Mouse (Mus musculus) small intestine, adult 2 months (tissue): Measurements from ENCODE around the gene Wfikkn1. TPM values are rescaled to one million over a fixed set of nuclear protein-coding genes. Genes with fewer than 3 reads are reported as not detected.

Experiments
- H3K27ac ChIP-seq: fragments of 200-500 bp; 2 replicates; pipeline ENCODE4 v1.5.1; 2012; ENCODE audit warnings: low read depth, low read length, control low read depth, inconsistent platforms; ENCODE audit not compliant: insufficient read depth
- H3K27me3 ChIP-seq: fragments of 200-500 bp; 2 replicates; pipeline ENCODE4 v1.6.1; 2012; ENCODE audit warnings: mild to moderate bottlenecking, moderate library complexity, low read length, inconsistent platforms; ENCODE audit not compliant: control insufficient read depth, insufficient read depth
- H3K36me3 ChIP-seq: fragments of 200-500 bp; 2 replicates; pipeline ENCODE4 v1.6.1; 2012; ENCODE audit warnings: mild to moderate bottlenecking, low read length, control low read depth, inconsistent platforms; ENCODE audit not compliant: control insufficient read depth, insufficient read depth
- H3K4me1 ChIP-seq: fragments of 200-500 bp; 2 replicates; pipeline ENCODE4 v1.6.1; 2012; ENCODE audit warnings: low read length, inconsistent platforms, mixed read lengths; ENCODE audit not compliant: control insufficient read depth, insufficient read depth, insufficient read length
- H3K4me3 ChIP-seq: fragments of 200-500 bp; 2 replicates; pipeline ENCODE4 v1.5.1; 2012; ENCODE audit warnings: low read depth, mild to moderate bottlenecking, control low read depth, inconsistent platforms, low read length, moderate library complexity
- CTCF ChIP-seq: fragments of 200-500 bp; IDR thresholded peaks from 2 replicates; pipeline ENCODE4 v1.5.1; 2012; ENCODE audit warnings: low read depth, mild to moderate bottlenecking, control low read depth, inconsistent platforms, low read length, moderate library complexity, mixed read lengths; ENCODE audit not compliant: insufficient replicate concordance, insufficient read length; ENCODE audit errors: extremely low read depth
- POLR2A ChIP-seq: fragments of 200-500 bp; IDR thresholded peaks from 2 replicates; pipeline ENCODE4 v1.6.1; 2012; ENCODE audit warnings: low read depth, mild to moderate bottlenecking, control low read depth, inconsistent platforms, low read length, moderate library complexity
- WGBS: fragments of 180-500 bp; shearing (Covaris S2); methylation state at CpG from one replicate; pipeline ENCODE4 v1.1.7; 2018; 5-methylcytosine and 5-hydroxymethylcytosine counted together
- polyA plus RNA-seq: library from polyadenylated mRNA; depleted of rRNA; stranded (reverse); fragments of >200 nt; gene quantifications from 2 replicates; pipeline ENCODE4 v1.2.3, GENCODE M21; 2012

Gene Wfikkn1
- polyA plus RNA-seq, 1 experiment: 2.6 TPM

DNA sequence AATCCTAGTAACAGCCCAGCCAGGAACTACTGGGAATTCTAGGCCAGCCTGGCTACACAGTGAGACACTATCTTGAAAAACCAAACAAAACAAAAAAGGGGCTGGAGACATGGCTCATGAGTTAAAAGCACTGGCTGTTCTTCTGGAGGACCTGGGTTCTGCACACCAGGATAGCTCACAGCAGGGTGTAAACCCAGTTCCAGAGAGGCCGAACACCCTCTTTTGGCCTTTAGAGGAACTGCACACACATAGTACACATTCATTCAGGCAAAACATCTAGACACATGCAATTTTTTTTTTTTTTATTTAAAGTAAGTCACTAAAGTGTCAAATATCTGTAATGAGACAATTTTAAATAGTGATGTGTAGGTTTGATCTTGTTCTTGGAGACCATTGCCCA, 19.5 kb upstream of the Wfikkn1 start:
- Histone ChIP-seq H3K4me1 (no peaks in the 10 kb centered on the region), H3K36me3 (peaks cover 2% of the 10 kb centered on the region; the same call in 1 of the 2 replicates), H3K4me3 (no peak overlapping the region), H3K27ac (no peak overlapping the region), H3K27me3 (no peaks in the 10 kb centered on the region)
- WGBS: 98% methylated on average over 1 of the region's 1 CpGs
- no peak for TF ChIP-seq POLR2A
- no peak for TF ChIP-seq CTCF

DNA sequence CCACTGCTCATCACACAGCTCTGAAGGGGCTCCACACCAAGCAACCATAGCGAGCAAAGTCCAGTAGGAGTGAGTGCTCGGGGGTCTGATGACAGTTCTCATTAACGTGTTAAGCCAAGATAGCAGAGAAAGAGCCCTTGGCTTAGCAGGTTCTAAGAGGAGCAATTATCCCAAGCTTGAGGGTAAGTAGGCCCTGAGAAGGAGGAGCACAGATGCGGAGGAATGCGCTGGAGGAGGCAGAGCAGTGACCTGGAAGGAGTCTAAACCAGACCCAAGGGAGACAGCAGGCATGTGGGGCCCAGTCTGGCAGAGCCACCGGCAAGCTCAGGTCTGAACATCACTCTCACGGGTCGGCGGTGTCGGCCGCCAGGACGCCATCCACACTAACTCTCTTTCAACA, 15.2 kb upstream of the Wfikkn1 start:
- Histone ChIP-seq H3K27ac (no peak overlapping the region), H3K27me3 (no peaks in the 10 kb centered on the region), H3K36me3 (no peaks in the 10 kb centered on the region; the same call in 1 of the 2 replicates), H3K4me3 (no peak overlapping the region), H3K4me1 (no peaks in the 10 kb centered on the region)
- TF ChIP-seq POLR2A: no peak
- TF ChIP-seq CTCF: no peak
- 82% methylated on average over 12 of the region's 12 CpGs for WGBS

DNA sequence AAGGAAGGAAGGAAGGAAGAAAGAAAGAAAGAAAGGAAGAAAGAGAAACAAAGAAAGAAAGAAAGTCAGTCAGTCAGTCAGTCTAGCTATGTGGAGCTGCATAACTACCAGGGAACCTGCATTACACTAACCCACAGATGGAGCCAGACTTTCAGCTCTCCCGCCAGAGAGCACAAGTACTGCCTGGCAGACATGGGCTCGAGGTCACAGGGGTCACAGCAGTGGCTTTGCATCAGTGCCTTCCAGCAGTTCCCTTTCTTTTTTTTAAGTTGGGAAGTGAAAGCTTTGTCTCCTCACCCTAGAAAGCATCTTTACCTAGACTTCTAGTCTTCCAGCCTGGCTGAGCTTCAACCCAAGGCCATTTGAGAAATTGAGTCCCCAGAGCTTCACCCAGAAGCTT, 14.8 kb upstream of the Wfikkn1 start:
- no peak for TF ChIP-seq CTCF
- TF ChIP-seq POLR2A: no peak
- 53% methylated on average over 2 of the region's 2 CpGs for WGBS

DNA sequence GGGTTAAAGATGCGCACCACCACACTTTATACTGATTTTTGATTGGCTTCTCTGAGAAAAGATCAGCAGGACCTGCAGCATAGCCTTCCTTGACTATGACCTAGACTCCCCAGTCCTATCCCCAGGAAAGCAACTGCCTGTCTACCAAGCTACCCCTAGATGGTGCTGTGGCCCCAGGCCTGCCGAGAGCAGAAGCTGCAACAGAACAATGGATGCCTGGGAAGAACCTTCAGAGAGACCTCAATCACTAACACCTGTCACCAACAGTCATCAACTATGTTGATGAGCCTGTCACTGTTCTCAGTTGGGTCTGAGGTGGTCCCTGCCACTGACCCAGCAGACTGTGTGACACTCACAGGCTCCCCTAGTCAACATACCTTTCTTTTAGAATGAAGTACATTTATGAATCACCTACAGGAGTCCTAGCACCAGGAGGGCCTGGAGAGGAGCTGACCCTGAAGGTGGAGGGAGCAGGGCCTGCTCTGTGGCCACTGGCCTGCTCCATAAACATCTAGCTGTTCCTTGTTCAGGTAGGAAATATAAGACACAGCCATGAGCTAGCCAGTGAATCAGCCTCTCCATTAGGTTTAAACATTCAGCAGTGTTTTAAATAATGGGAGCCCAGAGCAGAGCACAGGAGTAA, 13.4 kb upstream of the Wfikkn1 start:
- no peak overlapping the region for H3K27ac ChIP-seq
- 33% methylated on average over 2 of the region's 2 CpGs for WGBS
- no peaks in the 10 kb centered on the region for H3K4me1 ChIP-seq
- H3K4me3 ChIP-seq: no peak overlapping the region
- H3K36me3 ChIP-seq: peaks cover 6% of the 10 kb centered on the region
- no peak for TF ChIP-seq POLR2A
- TF ChIP-seq CTCF: peak; percentile 97; the same call in 1 of the 2 replicates
- no peaks in the 10 kb centered on the region for H3K27me3 ChIP-seq

More for the DNA sequence above, 14.8 kb upstream of the Wfikkn1 start:
- Histone ChIP-seq H3K36me3 (no peaks in the 10 kb centered on the region), H3K4me3 (no peak overlapping the region), H3K4me1 (no peaks in the 10 kb centered on the region), H3K27ac (no peak overlapping the region), H3K27me3 (no peaks in the 10 kb centered on the region)

DNA sequence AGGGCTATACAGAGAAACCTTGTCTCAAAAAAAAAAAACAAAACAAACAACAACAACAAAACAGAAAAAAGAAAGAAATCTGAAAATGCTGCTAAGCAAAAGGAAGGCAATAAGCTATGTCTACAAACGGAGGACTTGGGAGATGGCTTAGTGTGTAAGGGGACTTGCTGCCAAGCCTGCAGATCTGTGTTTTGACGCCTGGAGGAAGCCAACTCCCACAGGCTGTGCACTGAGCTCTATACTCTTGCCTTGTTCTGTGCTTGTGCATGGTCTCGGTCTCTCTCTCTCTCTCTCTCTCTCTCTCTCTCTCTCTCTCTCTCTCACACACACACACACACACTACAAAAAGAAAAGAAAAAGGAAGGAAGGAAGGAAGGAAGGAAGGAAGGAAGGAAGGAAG, 8.2 kb upstream of the Wfikkn1 start:
- Histone ChIP-seq H3K27me3 (no peaks in the 10 kb centered on the region), H3K4me3 (no peak overlapping the region), H3K4me1 (no peaks in the 10 kb centered on the region), H3K36me3 (peaks cover 16% of the 10 kb centered on the region), H3K27ac (no peak overlapping the region)
- TF ChIP-seq POLR2A: no peak
- no peak for TF ChIP-seq CTCF
- 86% methylated on average over 3 of the region's 3 CpGs for WGBS

DNA sequence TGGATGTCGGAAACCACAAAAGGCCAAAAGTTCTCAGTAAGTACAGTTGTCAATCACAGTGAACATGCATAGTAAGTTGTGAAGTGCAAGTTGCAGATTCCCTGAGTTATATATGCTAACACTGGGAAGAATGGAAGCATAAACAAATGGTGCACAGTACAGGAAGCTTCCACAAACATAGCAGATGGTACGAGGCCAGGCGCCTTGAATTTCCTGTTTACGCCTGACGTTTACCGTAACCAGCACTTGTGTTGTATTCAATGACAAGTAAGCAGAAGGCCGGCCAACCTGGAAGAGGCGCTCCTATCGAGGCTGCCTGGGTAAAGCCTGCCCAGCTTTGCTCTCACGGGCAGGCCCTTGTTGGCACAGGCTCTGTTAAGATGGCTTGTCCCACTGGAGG, 6.8 kb upstream of the Wfikkn1 start:
- Histone ChIP-seq H3K4me3 (no peak overlapping the region), H3K27ac (no peak overlapping the region), H3K27me3 (no peaks in the 10 kb centered on the region), H3K36me3 (peaks cover 29% of the 10 kb centered on the region), H3K4me1 (no peaks in the 10 kb centered on the region)
- TF ChIP-seq CTCF (no peak), POLR2A (no peak)
- 78% methylated on average over 10 of the region's 10 CpGs for WGBS

DNA sequence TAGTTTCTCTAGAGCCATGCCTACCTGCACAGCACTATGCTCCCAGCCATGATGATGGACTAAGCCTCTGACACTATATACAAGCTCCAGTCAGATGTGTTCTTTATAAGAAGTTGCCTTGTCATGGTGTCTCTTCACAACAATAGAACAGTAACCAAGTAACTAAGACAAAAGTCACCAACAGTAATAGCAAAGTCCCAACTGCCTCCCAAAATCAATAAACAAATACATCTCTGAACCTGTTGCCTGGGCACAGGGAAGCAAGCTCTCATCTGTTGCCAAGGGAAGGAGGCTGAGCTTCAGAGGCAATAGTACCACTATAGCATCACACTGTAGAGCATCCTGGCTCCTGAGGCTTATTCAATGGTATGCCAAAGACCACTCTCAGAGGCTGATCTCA, 6.1 kb upstream of the Wfikkn1 start:
- no peak for TF ChIP-seq POLR2A
- TF ChIP-seq CTCF: no peak
- Histone ChIP-seq H3K4me3 (no peak overlapping the region), H3K4me1 (no peaks in the 10 kb centered on the region), H3K27ac (no peak overlapping the region), H3K36me3 (peaks cover 30% of the 10 kb centered on the region), H3K27me3 (no peaks in the 10 kb centered on the region)

DNA sequence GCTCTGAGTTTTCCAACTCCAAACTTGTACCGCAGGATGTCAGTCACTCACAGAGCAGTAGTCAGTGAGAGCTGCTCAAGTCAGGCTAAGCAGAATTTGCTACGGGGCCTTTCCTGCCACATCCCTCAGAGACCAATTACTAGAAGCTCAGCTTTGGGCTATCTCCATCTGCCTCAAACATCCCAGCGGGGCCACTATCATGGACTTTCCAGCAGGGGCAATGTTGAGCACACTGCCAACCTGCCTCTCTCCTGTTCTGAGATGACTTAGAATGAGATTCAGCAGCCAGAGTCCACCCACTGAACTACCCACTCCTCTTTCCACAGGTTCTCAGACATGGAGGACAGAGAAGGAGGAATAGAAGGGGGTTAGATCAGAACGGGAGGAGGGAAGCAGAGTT, 5.0 kb upstream of the Wfikkn1 start:
- TF ChIP-seq CTCF: no peak
- no peak for TF ChIP-seq POLR2A
- Histone ChIP-seq H3K36me3 (peaks cover 30% of the 10 kb centered on the region), H3K4me1 (no peaks in the 10 kb centered on the region), H3K27ac (no peak overlapping the region), H3K4me3 (no peak overlapping the region), H3K27me3 (no peaks in the 10 kb centered on the region)
- WGBS: 72% methylated on average over 4 of the region's 4 CpGs
